Mouse (Mus musculus): ENCODE measurements around the gene Kcnip2. TPM values are rescaled to one million over a fixed set of nuclear protein-coding genes. Genes with fewer than 3 reads are reported as not detected.

Kcnip2 gene
- 8.2 TPM in 2 replicates for polyA plus RNA-seq (2012; rRNA removed)

GRCm38 (mm10) chr19:45815831-45816405 lies at the start of gene Kcnip2:
TSS of gene Kcnip2 (minus strand) at chr19:45816061.

GRCm38 (mm10) chr19:45783181-45783932 lies 32.5 kb downstream of the Kcnip2 start, which contains the start of gene Mgea5:
TSS of gene Mgea5 (minus strand) at chr19:45783837.

GRCm38 (mm10) chr19:45749243-45750043 lies 66.4 kb downstream of the Kcnip2 start, which contains the start of gene Npm3:
TSS of gene Npm3 (minus strand) at chr19:45749591.

GRCm38 (mm10) chr19:45742218-45742983 lies 73.5 kb downstream of the Kcnip2 start, which contains the start of gene Fgf8:
TSS of gene Fgf8 (minus strand) at chr19:45742915.

Other genes starting within 250 kb of the Kcnip2 start
- 41.5 and 44.7 TPM in 2 replicates for gene Fbxw4, start 155.7 kb downstream of the Kcnip2 start, polyA plus RNA-seq (2012; rRNA removed)
- 1.4 and 1.7 TPM in 2 replicates for gene Fgf8, start 73.1 kb downstream of the Kcnip2 start, polyA plus RNA-seq (2012; rRNA removed)
- 92.1 and 93.8 TPM in 2 replicates for gene Npm3, start 66.5 kb downstream of the Kcnip2 start, polyA plus RNA-seq (2012; rRNA removed)
- gene Mgea5, start 32.2 kb downstream of the Kcnip2 start, polyA plus RNA-seq (2012; rRNA removed): 144 and 151 TPM in 2 replicates
- gene Armh3, start 182.4 kb upstream of the Kcnip2 start, polyA plus RNA-seq (2012; rRNA removed): 18.4 and 19.2 TPM in 2 replicates
- 1.5 and 2.1 TPM in 2 replicates for gene Hps6, start 187.4 kb upstream of the Kcnip2 start, polyA plus RNA-seq (2012; rRNA removed)
- gene Pprc1, start 228.8 kb upstream of the Kcnip2 start, polyA plus RNA-seq (2012; rRNA removed): 28.8 and 34.4 TPM in 2 replicates
- gene Ldb1, start 229.2 kb upstream of the Kcnip2 start, polyA plus RNA-seq (2012; rRNA removed): 437 and 513 TPM in 2 replicates